Mouse (Mus musculus) v-Abl transformed pro-B cells (cell line): ENCODE measurements around the gene Nck1.

Experiments
- in situ Hi-C, 2 experiments: fragments of 400-800 bp; cut with MboI; formaldehyde crosslinking; loops; one replicate each; pipeline ENCODE4 v1.15.1; 2025; ENCODE audit not compliant: unreplicated experiment in 2 of 2

Nck1 gene

GRCm38 (mm10) chr9:100473361-100473760, 72.6 kb downstream of the Nck1 start:
- in situ Hi-C loops: no loop called here

- in situ Hi-C loops: no loop called here
Measured at GRCm38 (mm10) chr9:100472931-100473330, 73.0 kb downstream of the Nck1 start.

GRCm38 (mm10) chr9:100471605-100471953, 74.4 kb downstream of the Nck1 start:
- in situ Hi-C loops: no loop called here

GRCm38 (mm10) chr9:100470936-100471604, 74.9 kb downstream of the Nck1 start:
- in situ Hi-C loops: no loop called here

GRCm38 (mm10) chr9:100470228-100470627, 75.7 kb downstream of the Nck1 start:
- in situ Hi-C loops: no loop called here

GRCm38 (mm10) chr9:100469681-100470080, 76.3 kb downstream of the Nck1 start:
- in situ Hi-C loops: no loop called here

- in situ Hi-C loops: no loop called here
Measured at GRCm38 (mm10) chr9:100468151-100468550, 77.8 kb downstream of the Nck1 start.

GRCm38 (mm10) chr9:100467653-100468052, 78.3 kb downstream of the Nck1 start:
- in situ Hi-C loops: no loop called here

- in situ Hi-C loops: no loop called here
Measured at GRCm38 (mm10) chr9:100466743-100467142, 79.2 kb downstream of the Nck1 start.

GRCm38 (mm10) chr9:100465988-100466387, 79.9 kb downstream of the Nck1 start:
- in situ Hi-C loops: no loop called here

GRCm38 (mm10) chr9:100465380-100465779, 80.6 kb downstream of the Nck1 start:
- in situ Hi-C loops: no loop called here

GRCm38 (mm10) chr9:100463771-100464170, 82.2 kb downstream of the Nck1 start:
- in situ Hi-C loops: no loop called here

- in situ Hi-C loops: no loop called here
Measured at GRCm38 (mm10) chr9:100462098-100462497, 83.8 kb downstream of the Nck1 start.

GRCm38 (mm10) chr9:100461671-100462070, 84.3 kb downstream of the Nck1 start:
- in situ Hi-C loops: no loop called here

GRCm38 (mm10) chr9:100460203-100460602, 85.7 kb downstream of the Nck1 start:
- in situ Hi-C loops: no loop called here

GRCm38 (mm10) chr9:100457971-100458681, 87.8 kb downstream of the Nck1 start:
- in situ Hi-C loops: loop anchor here in 1 of 2 experiments (5.0 to 10.0 kb wide), 2 partner anchors 97 to 544 kb away; no protein-coding TSS in a partner anchor

GRCm38 (mm10) chr9:100454664-100454993, 91.3 kb downstream of the Nck1 start:
- in situ Hi-C loops: loop anchor here (5.0 to 10.0 kb wide), 7 partner anchors 98 to 703 kb away; no protein-coding TSS in a partner anchor

GRCm38 (mm10) chr9:100453944-100454663, 91.8 kb downstream of the Nck1 start:
- in situ Hi-C loops: loop anchor here (5.0 to 10.0 kb wide), 7 partner anchors 98 to 703 kb away; no protein-coding TSS in a partner anchor

GRCm38 (mm10) chr9:100452432-100452831, 93.5 kb downstream of the Nck1 start:
- in situ Hi-C loops: loop anchor here (5.0 to 10.0 kb wide), 7 partner anchors 100 to 705 kb away; no protein-coding TSS in a partner anchor

GRCm38 (mm10) chr9:100446059-100446686, 99.8 kb downstream of the Nck1 start:
- in situ Hi-C loops: loop anchor here in 1 of 2 experiments (5.0 to 25.0 kb wide), 2 partner anchors 599 to 1834 kb away; partner anchors contain the start of gene Mrps22
